Mouse (Mus musculus): Measurements from ENCODE around the gene Rhog.

GRCm38 (mm10) chr7:102263020-102263419, 7.2 kb upstream of the Rhog start:
- TF ChIP-seq GATA1 (IDR thresholded peaks at IDR 0.05; ENCODE audit: borderline replicate concordance, low read length) (no peak), FLI1 (IDR thresholded peaks at IDR 0.05; ENCODE audit: low read length) (no peak)
